Mouse (Mus musculus) intestine, postnatal 0 days (tissue): ENCODE data around the gene Pdcd2l. TPM values are rescaled to one million over a fixed set of nuclear protein-coding genes. Genes with fewer than 3 reads are reported as not detected.
A peak's percentile ranks its signal among the peaks of the same experiment; 100 is the strongest.

Source experiments
- ATAC-seq: fragments of 200-750 bp; cut with Nextera tagmentation; 2 replicates; pipeline ENCODE4 v1.8.0; 2017; ENCODE audit warnings: mild to moderate bottlenecking, moderate TSS enrichment, moderate library complexity
- H3K27ac ChIP-seq: fragments of 300-500 bp; sonication (generic); 2 replicates; pipeline ENCODE4 v1.5.1; 2014; ENCODE audit warnings: mild to moderate bottlenecking, low read depth, low read length, moderate library complexity
- H3K27me3 ChIP-seq: fragments of 300-500 bp; sonication (generic); replicated peaks from 2 replicates; pipeline ENCODE4 v1.6.1; 2014; ENCODE audit warnings: low read length, mixed read lengths; ENCODE audit not compliant: control insufficient read depth, insufficient read depth
- H3K36me3 ChIP-seq: fragments of 300-500 bp; sonication (generic); 2 replicates; pipeline ENCODE4 v1.6.1; 2014; ENCODE audit warnings: mild to moderate bottlenecking, moderate library complexity; ENCODE audit not compliant: control insufficient read depth, insufficient read depth
- H3K4me1 ChIP-seq: fragments of 300-500 bp; sonication (generic); replicated peaks from 2 replicates; pipeline ENCODE4 v1.6.1; 2014; ENCODE audit warnings: antibody characterized with exemption, low read length, mixed read lengths; ENCODE audit not compliant: control insufficient read depth, insufficient read depth
- H3K4me2 ChIP-seq: fragments of 300-500 bp; sonication (generic); replicated peaks from 2 replicates; pipeline ENCODE4 v1.6.1; 2014; ENCODE audit warnings: low read depth, mild to moderate bottlenecking, moderate library complexity
- H3K4me3 ChIP-seq: fragments of 300-500 bp; sonication (generic); 2 replicates; pipeline ENCODE4 v1.5.1; 2014; ENCODE audit warnings: low read depth, low read length
- H3K9ac ChIP-seq: fragments of 300-500 bp; sonication (generic); 2 replicates; pipeline ENCODE4 v1.6.1; 2014; ENCODE audit warnings: mild to moderate bottlenecking, low read depth, low read length
- H3K9me3 ChIP-seq: fragments of 300-500 bp; sonication (generic); 2 replicates; pipeline ENCODE4 v1.6.1; 2016; ENCODE audit warnings: mixed run types; ENCODE audit not compliant: control insufficient read depth
- CTCF ChIP-seq: sonication (generic); IDR thresholded peaks from 2 replicates; pipeline ENCODE4 v1.5.1; 2016; ENCODE audit warnings: low read depth, mild to moderate bottlenecking, control low read depth, antibody characterized with exemption, moderate library complexity
- WGBS: fragments of 180-500 bp; shearing (Covaris S2); extraction: QIAGEN DNeasy Blood & Tissue Kit; methylation state at CpG from one replicate; pipeline ENCODE4 v1.1.7; 2014; 5-methylcytosine and 5-hydroxymethylcytosine counted together
- polyA plus RNA-seq: library from polyadenylated mRNA; unstranded; fragments of >200 nt; fragmentation: Nextera tagmentation; extraction: Ambion mirVana; gene quantifications from 2 replicates; pipeline ENCODE4 v1.2.1, GENCODE M21; 2015

The Pdcd2l gene
- polyA plus RNA-seq, 1 experiment from 2014 or later = 26.3 TPM

DNA sequence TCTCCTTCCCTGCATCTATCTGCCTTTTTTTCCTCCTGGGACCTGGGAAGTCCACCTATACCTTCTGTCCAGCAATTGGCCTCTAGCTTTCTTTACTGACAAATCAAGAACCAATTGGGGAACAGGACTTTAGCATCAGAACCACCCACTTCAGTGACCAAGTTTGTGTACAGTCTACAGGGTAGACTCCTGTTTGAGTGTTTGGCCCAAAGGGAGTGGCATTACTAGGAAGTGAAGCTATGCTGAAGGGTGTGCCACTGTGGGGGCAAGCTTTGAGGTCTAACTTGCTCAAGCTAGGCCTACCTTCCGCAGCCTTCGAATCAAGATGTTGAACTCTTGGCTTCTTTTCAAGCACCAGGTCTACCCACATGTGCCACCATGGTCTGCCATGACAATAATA, 4.4 kb upstream of the Pdcd2l start:
- no peak overlapping the region for H3K9ac ChIP-seq
- H3K36me3 ChIP-seq = peaks cover 50% of the 10 kb centered on the region
- ATAC-seq = no peak
- H3K4me1 ChIP-seq = no peaks in the 10 kb centered on the region
- no peak for TF ChIP-seq CTCF
- H3K9me3 ChIP-seq = no peaks in the 10 kb centered on the region
- H3K27ac ChIP-seq = no peak overlapping the region
- H3K27me3 ChIP-seq = no peaks in the 10 kb centered on the region
- no peak overlapping the region for H3K4me3 ChIP-seq
- WGBS = 97% methylated on average over 2 of the region's 2 CpGs
- H3K4me2 ChIP-seq = no peak overlapping the region

DNA sequence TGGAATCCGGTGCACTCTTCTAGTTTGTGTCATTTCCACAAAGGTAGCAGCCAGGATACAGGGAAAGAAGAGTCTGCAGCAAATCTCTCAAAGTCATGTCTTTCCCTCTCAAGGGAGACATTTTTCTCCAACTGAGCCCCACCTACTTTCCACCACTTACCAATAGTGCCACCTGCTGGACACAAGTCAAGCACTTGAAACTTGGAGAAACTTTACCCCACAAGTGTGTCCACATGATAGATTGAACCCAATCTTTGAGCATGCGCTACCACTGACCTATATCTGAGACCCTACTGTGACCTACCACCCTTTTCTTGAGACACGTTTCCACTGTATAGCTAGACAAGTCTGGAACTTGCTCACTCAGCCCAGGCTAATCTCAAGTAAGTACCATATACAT, 1.9 kb upstream of the Pdcd2l start:
- Histone ChIP-seq H3K4me1 (no peaks in the 10 kb centered on the region), H3K4me2 (no peak overlapping the region), H3K27me3 (no peaks in the 10 kb centered on the region), H3K36me3 (peaks cover 26% of the 10 kb centered on the region), H3K4me3 (no peak overlapping the region), H3K9ac (no peak overlapping the region), H3K9me3 (no peaks in the 10 kb centered on the region), H3K27ac (no peak overlapping the region)
- no peak for ATAC-seq
- TF ChIP-seq CTCF = peak; percentile 72
- WGBS = 56% methylated on average over 3 of the region's 3 CpGs

DNA sequence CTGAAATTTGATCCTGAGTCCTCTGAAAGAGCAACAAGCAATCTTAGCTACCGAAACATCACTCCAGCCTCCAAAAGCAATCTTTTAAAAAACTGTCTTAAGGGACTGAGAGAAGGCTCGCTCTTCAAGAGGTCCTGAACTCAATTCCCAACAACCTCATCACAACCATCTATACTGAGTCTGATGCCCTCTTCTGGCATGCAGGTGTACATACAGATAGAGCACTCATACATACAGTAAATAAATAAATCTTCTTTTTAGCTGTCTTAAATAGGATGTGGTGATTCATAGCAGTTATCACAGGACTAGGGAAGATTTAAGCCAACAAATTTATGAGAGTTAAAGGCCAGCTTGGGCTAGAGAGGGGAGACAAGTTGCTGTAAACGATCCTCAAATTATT, 829 bp downstream of the Pdcd2l start:
- Histone ChIP-seq H3K27me3 (no peaks in the 10 kb centered on the region), H3K9me3 (no peaks in the 10 kb centered on the region), H3K4me3 (peak overlapping the region; percentile 100), H3K27ac (no peak overlapping the region), H3K4me1 (no peaks in the 10 kb centered on the region), H3K9ac (peak overlapping the region; percentile 92; the same call in 1 of the 2 replicates), H3K36me3 (peaks cover 11% of the 10 kb centered on the region), H3K4me2 (peak overlapping the region; percentile 86)
- ATAC-seq = peak; percentile 53
- WGBS = 43% methylated on average over 3 of the region's 3 CpGs
- peak; percentile 67 for TF ChIP-seq CTCF

DNA sequence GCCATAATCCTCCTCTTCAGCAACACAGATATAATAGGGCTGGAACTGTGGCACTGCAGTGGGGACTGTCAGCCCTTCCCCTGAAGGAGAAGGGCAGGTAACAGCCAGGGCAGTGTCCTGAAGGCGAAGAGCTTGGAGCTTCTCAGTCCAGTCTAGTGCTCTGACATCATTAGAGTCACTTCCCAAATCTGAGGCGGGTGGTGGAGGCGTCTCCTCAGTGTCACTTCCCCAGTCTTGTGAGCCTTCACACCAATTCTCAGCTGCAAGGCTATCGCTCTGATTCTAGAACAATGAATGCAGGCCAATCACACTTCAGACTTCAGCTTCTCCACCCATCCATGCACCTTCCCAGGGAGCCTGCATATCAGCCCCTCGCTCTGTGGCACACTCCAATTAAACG, 3.6 kb downstream of the Pdcd2l start:
- WGBS = 86% methylated on average over 6 of the region's 6 CpGs
- Histone ChIP-seq H3K27me3 (no peaks in the 10 kb centered on the region), H3K9me3 (no peaks in the 10 kb centered on the region), H3K36me3 (peaks cover 31% of the 10 kb centered on the region), H3K4me2 (no peak overlapping the region), H3K27ac (no peak overlapping the region), H3K4me1 (no peaks in the 10 kb centered on the region), H3K4me3 (no peak overlapping the region), H3K9ac (no peak overlapping the region)
- ATAC-seq = no peak
- TF ChIP-seq CTCF = no peak

DNA sequence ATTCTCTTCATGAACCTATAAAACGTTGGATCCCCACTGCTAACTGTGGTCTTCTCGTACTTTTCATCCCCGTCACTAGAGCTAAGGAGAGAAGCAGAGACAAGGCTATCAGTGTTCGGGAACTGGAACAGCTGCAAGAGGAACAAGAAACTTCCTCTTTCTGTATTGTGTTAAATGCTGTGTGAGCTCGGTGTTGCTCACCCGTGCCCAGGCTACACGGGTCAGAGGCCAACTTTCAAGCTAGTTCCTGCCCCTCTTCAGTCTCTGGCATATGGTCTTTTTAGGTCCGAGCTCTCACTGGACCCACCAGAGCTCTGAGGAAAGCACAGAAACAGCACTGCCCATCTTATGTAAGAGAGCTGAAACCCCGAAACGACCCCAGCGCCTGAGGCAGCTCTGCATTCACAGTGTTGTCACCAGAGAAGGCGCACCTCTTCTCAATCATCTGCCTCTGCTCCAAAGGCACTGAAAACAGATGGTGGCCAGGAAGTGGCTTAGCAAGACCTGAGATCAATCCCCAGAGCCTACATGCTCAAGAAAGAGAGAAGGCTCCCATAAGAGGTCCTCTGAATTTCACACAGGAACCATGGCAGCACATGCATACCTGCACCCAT, 7.0 kb downstream of the Pdcd2l start:
- H3K4me1 ChIP-seq = no peaks in the 10 kb centered on the region
- WGBS = 90% methylated on average over 12 of the region's 12 CpGs
- no peaks in the 10 kb centered on the region for H3K27me3 ChIP-seq
- no peaks in the 10 kb centered on the region for H3K9me3 ChIP-seq
- no peak overlapping the region for H3K4me2 ChIP-seq
- ATAC-seq = no peak
- no peak overlapping the region for H3K27ac ChIP-seq
- no peak for TF ChIP-seq CTCF
- no peak overlapping the region for H3K4me3 ChIP-seq
- H3K9ac ChIP-seq = no peak overlapping the region
- peaks cover 61% of the 10 kb centered on the region for H3K36me3 ChIP-seq

DNA sequence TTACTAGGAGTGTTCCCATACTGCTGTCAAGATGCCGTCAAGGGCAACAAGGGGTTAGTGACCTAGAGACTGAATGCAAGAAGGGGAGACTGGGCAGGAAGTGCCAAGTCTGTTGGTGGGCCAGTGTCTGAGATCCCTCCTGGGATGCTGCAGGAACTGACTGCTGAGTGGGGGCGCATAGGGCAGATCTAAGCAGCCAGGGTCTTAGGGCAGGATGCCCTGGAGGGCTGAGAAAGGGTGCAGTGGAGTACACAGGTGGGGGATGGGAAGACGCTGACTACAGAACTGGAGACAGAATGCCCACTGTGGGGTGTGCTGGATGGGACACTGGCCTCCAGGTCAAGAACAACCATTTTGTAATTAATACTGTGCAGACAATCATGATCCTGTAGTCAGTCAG, 12.7 kb downstream of the Pdcd2l start:
- no peaks in the 10 kb centered on the region for H3K27me3 ChIP-seq
- no peaks in the 10 kb centered on the region for H3K9me3 ChIP-seq
- no peak overlapping the region for H3K27ac ChIP-seq
- H3K4me3 ChIP-seq = no peak overlapping the region
- H3K36me3 ChIP-seq = peaks cover 44% of the 10 kb centered on the region
- WGBS = 84% methylated on average over 3 of the region's 3 CpGs
- H3K4me2 ChIP-seq = no peak overlapping the region
- ATAC-seq = no peak; the same call in 1 of the 2 replicates
- no peak for TF ChIP-seq CTCF
- H3K9ac ChIP-seq = no peak overlapping the region
- no peaks in the 10 kb centered on the region for H3K4me1 ChIP-seq
